Mouse (Mus musculus) gastrocnemius, adult 2 months (tissue): Measurements from ENCODE around the gene Tubg2. TPM values are rescaled to one million over a fixed set of nuclear protein-coding genes. Genes with fewer than 3 reads are reported as not detected.

ENCODE experiments used
- DNase-seq: peaks from one replicate; pipeline ENCODE4 v3.0.0; 2022
- H3K27ac ChIP-seq: fragments of 200-600 bp; 2 replicates; pipeline ENCODE4 v1.8.1; 2022; ENCODE audit warnings: mild to moderate bottlenecking
- H3K4me3 ChIP-seq: fragments of 200-600 bp; 2 replicates; pipeline ENCODE4 v1.8.1; 2022; ENCODE audit warnings: mild to moderate bottlenecking, moderate library complexity
- CTCF ChIP-seq: fragments of 200-600 bp; IDR thresholded peaks from 2 replicates; pipeline ENCODE4 v1.8.1; 2022; ENCODE audit warnings: antibody characterized with exemption, mild to moderate bottlenecking, moderate library complexity
- intact Hi-C: fragments of 180-260 bp; cut with DNase I; formaldehyde crosslinking; loops from one replicate; pipeline ENCODE4 v1.15.1; 2025
- total RNA-seq, 2 experiments: library from RNA; stranded (reverse); gene quantifications; 2 replicates each; pipeline ENCODE4 v1.2.3; 2021

The Tubg2 gene
- total RNA-seq, 2 experiments from 2014 or later = 2.4 to 3.6 TPM

DNA sequence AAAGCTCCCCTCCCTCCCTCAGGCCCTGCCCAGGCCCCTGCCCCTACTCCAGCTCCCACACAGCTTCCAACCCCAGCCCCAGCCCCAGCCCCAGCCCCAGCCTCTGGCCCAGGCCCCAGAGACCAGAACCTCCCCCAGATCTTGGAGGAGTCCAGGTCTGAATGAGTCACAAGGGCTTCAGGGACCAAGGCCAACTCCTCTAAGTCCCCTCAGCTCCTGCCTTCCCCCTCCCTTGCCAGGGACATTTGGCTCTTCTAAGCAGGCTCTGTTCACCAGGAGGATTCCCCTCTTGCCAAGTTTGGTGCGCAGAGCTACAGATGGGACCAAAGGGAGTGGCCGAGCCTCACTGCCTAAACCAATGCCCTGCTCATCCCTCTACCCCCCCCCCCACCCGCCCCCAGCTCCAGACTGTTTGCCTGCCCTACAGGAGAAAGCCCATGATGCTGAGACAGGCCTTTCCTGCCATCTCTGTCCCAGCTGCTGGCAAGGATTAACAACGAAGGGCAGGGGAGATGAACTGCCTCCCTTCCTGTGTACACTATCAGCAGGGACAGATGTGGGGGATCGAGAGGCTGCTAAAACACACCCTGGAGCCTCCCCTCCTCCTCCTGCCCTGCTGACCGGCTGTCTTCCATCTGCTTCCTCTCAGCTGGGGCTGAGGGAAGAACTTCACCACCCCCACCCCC is 33.9 kb downstream of the Tubg2 start:
- intact Hi-C loops = no loop called here

DNA sequence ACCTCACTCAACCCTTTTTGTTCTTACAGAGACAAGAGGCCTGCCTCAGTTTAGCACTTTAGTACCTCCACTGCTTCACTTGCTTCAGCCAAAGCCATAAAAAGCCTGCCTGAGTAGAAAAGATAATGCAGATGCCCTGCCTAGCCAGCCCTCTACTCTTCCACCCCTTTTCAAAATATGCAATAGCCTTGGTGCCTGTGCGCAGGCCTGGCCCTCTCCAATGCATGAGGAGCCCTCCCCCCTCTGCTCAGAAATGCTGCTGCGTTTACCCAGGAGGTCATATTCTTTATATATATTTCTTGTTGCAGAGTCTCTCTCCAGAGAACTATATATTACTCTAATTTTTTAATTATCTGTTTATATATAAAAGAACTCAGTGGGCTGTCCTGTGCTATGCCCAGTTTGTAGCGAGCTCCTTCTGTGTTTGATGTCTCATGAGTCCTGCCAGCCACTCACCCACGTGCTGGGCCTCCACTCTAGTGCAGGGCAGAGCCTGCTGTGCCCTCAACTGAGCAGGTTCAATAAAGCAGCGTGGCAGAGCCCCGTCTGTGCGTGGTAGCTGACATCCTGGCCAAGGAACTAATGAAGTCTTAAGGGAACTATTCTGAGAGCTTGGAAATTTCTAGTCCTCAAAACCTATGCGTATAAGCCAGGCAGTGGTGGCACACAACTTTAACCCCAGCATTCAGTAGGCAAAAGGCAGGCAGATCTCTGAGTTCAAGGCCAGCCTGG is 34.6 kb downstream of the Tubg2 start:
- H3K4me3 ChIP-seq = no peak overlapping the region
- H3K27ac ChIP-seq = peak overlapping the region; percentile 71
- no peak for DNase-seq
- TF ChIP-seq CTCF = no peak
- intact Hi-C loops = no loop called here

More for the DNA sequence above, 33.9 kb downstream of the Tubg2 start:
- TF ChIP-seq CTCF = no peak
- Histone ChIP-seq H3K27ac (peak overlapping the region; percentile 71), H3K4me3 (no peak overlapping the region)
- peak; percentile 84 for DNase-seq

DNA sequence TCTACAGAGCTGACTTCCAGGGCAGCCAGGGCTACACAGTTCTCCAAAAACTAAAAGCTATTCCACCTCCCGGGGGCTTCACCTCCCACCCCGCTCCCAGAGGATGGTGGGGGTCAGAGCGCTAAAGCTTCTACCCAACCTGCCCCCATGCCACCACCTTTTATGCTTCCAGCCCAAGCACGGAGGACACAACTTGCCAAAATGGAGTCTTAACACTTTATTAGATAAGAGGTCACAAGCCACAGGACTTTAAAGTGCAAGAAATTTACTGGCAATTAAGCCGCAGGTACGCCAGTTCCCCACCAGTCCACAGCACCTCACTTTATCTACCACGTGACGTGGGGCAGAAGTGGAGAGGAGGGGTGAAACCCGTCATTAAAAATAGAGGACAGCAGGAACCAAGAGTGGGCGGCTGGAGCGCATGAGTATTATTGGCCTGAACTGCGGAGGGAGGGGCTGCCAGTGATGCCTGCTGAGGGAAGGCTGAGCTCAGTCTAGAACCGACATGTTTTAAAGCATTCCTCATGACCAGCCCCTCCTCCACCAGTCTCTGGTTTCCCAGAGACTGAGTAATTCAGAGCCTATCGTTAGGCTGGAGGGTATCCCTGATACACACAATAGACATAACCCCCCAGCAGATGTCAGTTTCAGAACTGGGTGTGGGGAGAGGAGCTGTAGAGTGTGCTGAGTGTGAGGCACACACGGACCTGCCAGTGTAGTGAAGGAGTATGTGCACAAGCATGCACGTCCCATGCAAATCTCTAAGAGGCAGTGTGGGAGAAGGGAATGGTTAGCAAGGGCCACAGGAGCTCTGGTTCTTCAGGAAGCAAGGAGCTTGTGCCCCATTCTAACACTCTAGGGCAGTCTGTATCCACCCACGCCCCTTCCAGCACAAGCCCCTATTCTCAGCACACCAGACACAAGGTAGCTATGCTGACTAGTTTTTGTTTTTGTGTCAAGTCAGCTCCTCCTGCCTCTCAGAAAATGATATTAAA is 35.5 kb downstream of the Tubg2 start:
- intact Hi-C loops = no loop called here

DNA sequence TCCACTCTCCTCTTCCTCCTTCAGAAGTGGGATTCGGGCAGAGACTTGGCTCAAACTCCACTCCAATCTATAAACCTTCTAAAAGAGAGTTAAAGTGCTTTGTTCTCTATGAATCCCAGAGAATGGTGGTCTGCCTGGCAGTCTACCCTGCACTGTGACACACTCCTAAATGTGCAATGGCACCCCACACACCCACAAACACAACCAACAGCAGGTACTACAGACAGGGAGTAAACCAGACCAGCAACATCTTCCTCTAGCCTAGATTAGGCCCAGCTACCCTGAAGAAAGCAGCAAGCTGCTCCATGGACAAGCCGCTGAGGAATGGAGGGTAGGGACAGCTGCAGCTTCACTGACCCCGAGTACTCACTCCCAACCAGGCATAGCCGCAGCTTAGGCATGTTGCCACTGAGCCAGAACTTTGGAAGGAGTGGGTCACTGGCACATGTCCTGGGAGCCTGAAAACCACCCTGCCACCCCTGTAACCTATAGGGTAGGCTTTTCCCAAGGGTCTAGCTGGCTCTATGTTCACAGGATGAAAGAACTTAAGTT is 36.3 kb downstream of the Tubg2 start:
- Histone ChIP-seq H3K4me3 (no peak overlapping the region), H3K27ac (no peak overlapping the region)
- intact Hi-C loops = no loop called here
- no peak for TF ChIP-seq CTCF
- DNase-seq = no peak

More for the DNA sequence above, 35.5 kb downstream of the Tubg2 start:
- Histone ChIP-seq H3K27ac (peak overlapping the region; percentile 71), H3K4me3 (no peak overlapping the region)
- TF ChIP-seq CTCF = no peak
- DNase-seq = no peak

DNA sequence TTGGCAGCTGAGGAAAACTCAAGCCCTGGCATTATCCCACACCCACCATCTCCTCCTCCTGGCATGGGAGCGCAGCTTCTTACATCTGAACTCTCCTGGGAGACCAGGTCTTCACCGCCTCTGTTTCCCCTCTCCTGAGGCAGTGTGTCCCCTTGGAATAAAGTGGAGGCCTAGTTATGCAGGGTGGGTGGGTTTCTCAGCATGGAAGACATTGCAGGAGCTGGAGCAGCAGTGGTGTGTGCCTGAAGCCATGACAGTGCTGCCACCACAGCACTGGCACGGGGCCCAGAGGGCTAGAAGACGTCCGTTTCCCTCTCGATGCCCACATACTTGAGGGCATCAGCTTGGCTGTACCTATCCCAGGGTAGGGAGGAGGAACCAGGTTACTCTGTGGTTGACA is 36.9 kb downstream of the Tubg2 start:
- H3K4me3 ChIP-seq = no peak overlapping the region
- DNase-seq = no peak

DNA sequence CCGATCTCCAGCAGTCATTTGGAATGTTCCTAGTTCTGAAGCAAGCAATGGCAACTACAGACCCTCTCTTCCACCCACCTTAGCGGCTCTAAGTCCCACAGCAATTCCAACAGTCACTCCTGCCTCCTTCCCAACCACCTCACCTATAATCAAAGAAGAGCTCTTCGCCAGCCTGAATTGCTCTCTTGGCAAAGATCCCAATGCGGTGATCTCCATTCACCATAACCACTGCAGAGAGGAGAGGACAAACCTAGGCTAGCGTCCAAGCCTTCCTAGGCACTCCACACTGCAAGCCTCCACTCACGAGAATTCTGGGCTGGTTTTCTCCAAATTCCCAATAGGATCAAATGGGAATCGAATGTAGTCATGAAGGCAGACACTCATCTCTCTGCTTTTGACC is 37.4 kb downstream of the Tubg2 start:
- no peak for TF ChIP-seq CTCF
- Histone ChIP-seq H3K4me3 (no peak overlapping the region), H3K27ac (no peak overlapping the region)
- no peak for DNase-seq
- intact Hi-C loops = no loop called here

More for the DNA sequence above, 36.9 kb downstream of the Tubg2 start:
- intact Hi-C loops = no loop called here
- H3K27ac ChIP-seq = no peak overlapping the region
- no peak for TF ChIP-seq CTCF

DNA sequence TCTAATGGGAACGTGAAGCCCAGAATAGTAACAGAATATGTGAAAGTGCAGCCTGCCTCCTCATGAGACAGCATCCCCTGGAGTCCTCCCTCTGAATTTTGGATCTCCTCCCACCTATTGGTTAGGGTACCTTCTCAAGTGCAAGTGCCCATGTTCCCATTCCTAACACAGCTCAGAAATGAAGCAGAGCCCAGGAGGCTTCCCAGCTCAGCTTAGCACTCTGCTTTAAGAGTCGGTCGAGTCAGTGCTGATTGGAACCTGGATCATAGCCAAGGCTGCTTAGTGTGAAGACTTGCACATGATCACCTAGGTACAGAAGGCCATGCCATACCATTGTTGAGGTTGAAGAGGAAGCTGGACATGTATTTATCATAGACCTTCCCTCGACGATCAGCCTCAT is 38.4 kb downstream of the Tubg2 start:
- no peak for TF ChIP-seq CTCF
- no peak overlapping the region for H3K27ac ChIP-seq
- intact Hi-C loops = no loop called here
- no peak overlapping the region for H3K4me3 ChIP-seq
- DNase-seq = no peak

DNA sequence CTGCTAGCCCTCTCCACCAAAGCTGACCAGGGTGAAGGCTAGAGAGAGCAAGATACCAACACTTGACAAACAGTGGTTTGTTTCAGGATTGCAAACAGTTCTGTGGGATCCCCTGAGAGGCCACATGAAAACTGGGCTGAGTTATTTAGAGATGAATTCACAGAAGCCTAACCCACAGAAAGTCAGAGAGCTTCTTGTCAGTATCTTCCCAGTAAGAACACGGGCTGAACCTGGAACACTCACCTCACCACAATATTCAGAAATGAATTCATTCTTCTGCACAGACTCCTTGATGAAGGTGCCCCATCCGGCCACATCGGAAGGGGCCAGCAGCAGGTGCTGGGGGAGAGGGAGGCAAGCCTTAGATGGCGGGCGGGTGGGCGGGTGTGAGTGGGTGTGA is 38.9 kb downstream of the Tubg2 start:
- Histone ChIP-seq H3K4me3 (no peak overlapping the region), H3K27ac (no peak overlapping the region)
- no peak for TF ChIP-seq CTCF
- DNase-seq = no peak
- intact Hi-C loops = no loop called here

DNA sequence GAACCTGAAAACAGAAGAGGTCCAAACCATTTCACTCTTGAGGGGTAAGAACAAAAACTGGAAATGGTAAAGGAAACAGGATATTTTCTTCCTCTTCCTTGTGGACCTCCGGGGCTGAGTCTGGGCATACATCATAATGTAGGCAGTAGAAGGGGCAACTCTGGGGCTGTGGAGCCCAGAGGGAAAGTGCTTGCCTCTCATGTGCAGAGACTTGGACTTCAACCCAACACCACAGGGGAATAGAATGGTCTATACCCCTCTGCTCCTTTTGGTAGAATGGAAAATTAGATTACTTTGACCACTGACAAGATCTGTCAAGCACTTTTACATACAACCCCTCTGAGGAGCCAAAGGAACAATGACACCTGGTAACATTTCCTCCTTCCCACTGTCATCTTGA is 39.4 kb downstream of the Tubg2 start:
- intact Hi-C loops = no loop called here
- Histone ChIP-seq H3K4me3 (no peak overlapping the region), H3K27ac (peak overlapping the region; percentile 43)
- no peak for TF ChIP-seq CTCF
- DNase-seq = no peak

DNA sequence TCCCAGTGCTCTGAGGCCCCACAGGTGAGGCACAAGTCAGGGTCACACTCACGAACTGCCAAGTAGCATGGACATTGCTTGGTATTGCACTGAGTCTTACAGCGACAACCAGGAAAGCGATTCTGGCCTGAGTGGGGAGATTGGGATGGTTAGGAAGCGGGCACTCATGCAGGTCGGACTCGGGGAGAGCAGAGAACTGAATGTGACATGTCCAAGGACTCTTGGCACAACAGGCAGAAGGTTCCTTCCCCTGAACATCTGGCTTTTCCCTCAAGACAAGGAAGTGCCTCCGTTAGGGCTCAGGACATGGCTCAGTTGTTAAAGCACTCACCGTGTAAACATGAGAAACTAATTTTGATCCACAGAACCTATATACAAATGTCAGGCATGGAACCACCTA is 39.9 kb downstream of the Tubg2 start:
- intact Hi-C loops = no loop called here
- no peak for DNase-seq
- no peak for TF ChIP-seq CTCF
- Histone ChIP-seq H3K27ac (peak overlapping the region; percentile 43), H3K4me3 (no peak overlapping the region)

DNA sequence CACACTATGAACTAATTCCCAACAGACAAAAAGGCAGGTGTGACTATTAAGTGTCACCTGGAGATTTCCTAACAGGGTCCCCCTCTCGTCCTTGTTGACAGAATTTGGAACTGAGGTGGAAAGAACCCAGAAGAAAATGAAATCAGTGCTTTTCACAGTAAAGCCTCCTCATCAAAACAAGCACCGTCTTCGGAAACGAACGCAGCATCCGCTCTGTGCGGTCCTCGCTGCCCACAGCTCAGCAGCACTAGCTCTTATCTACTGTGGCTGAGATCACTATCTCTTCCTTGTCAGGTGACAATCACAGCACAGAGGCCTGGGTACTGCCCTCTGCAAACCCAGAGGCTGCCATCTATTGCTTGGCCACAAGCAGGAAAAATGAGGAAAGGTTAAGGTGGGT is 40.5 kb downstream of the Tubg2 start:
- no peak for DNase-seq
- intact Hi-C loops = no loop called here
- H3K27ac ChIP-seq = peak overlapping the region; percentile 43
- H3K4me3 ChIP-seq = no peak overlapping the region
- TF ChIP-seq CTCF = no peak

DNA sequence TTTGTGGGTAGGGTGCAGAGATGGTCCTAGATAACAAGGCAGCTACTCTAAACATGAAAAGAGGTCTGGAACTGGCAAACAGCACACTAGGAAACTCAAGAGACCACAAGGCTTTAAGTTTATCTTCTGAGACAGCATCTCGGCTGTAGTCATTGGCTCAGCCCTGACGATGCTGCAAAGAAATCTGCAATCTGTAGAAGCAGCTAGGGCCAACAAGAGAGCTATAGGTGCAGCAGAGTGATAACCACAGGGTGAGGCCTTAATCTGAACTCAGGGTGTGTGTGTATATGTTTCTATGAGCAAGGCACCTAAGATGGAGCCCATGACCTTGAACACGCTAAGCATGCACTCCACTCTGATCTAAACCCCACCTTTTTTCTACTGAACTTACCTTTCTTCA is 43.8 kb downstream of the Tubg2 start:
- H3K4me3 ChIP-seq = no peak overlapping the region
- intact Hi-C loops = no loop called here

More for the DNA sequence above, 43.8 kb downstream of the Tubg2 start:
- no peak for TF ChIP-seq CTCF
- H3K27ac ChIP-seq = no peak overlapping the region
- DNase-seq = no peak
